In the genomic region with DNA sequence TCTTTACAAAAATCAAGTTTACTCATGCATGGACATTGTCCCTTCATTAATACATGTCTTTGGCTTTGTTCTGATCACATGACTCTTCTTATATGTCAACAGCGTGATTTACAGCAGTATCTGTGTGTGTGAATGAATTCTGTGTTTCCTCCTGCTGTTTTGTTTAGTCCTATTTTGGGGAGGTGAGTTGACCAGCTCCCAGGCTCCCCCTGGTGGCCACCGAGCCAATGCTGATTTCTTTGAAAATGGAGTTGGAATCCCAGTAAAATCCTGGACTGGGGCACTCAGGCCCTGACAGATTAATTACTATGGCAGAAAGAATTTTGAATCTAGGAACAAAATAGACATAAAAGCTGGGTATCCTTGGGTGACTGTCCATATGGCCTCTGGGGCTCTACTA, we compare ENCODE assay signal across 9 mouse cellular contexts. TPM values are rescaled to one million over a fixed set of nuclear protein-coding genes. Genes with fewer than 3 reads are reported as not detected.
DNase-seq lines count a peak whose midpoint lies in the region; ATAC-seq lines count a peak whose summit lies in the region.
"Had no signal": no experiment of that assay in that cellular context is flagged by ENCODE, and none has a peak within 500 bp of the region (broad histone marks: within the 10 kb centered on the region; RNA-seq: fewer than 3 reads in every experiment).

No protein-coding gene starts in this region.

- peak; percentile 55 for DNase-seq in adrenal gland, adult 8-10 months
- DNase-seq in embryo, embryonic 11 days: peak; percentile 77
- DNase-seq in layer of hippocampus, postnatal 10 days (ENCODE audit: low spot score in 2 of 2): peak; percentile 86 to 89
- DNase-seq in spleen, postnatal 10 days (ENCODE audit: low spot score in 2 of 2): peak; percentile 62 to 87

- H3K9me3 ChIP-seq in forebrain, embryonic 13.5 days (replicated peaks): no peaks in the 10 kb centered on the region
- H3K9me3 ChIP-seq in forebrain, embryonic 12.5 days: no peaks in the 10 kb centered on the region
- no peaks in the 10 kb centered on the region for H3K9me3 ChIP-seq in heart, embryonic 12.5 days (replicated peaks)
- H3K9me3 ChIP-seq: lung, embryonic 15.5 days had no signal

- 0 out of 2 replicates have a peak, but pooled peaks have one; percentile 36 for ATAC-seq in forebrain, embryonic 13.5 days
- ATAC-seq in forebrain, embryonic 12.5 days (ENCODE audit: low FRiP score): no peak
- ATAC-seq in heart, embryonic 12.5 days (ENCODE audit: insufficient number of reproducible peaks, low FRiP score): no peak
- ATAC-seq in megakaryocyte progenitor cell, adult 5-6 weeks (replicated peaks; ENCODE audit: poor library complexity): peak; percentile 80

- H3K4me2 ChIP-seq in forebrain, embryonic 13.5 days: no peak overlapping the region
- H3K4me2 ChIP-seq in forebrain, embryonic 12.5 days: no peak overlapping the region
- no peak overlapping the region for H3K4me2 ChIP-seq in heart, embryonic 12.5 days
- H3K4me2 ChIP-seq: lung, embryonic 15.5 days had no signal

- H3K4me3 ChIP-seq in forebrain, embryonic 13.5 days: no peak overlapping the region
- H3K4me3 ChIP-seq in forebrain, embryonic 12.5 days (replicated peaks): no peak overlapping the region
- H3K4me3 ChIP-seq in heart, embryonic 12.5 days: no peak overlapping the region
- H3K4me3 ChIP-seq: lung, embryonic 15.5 days had no signal

- H3K36me3 ChIP-seq in forebrain, embryonic 13.5 days (ENCODE audit: poor library complexity, severe bottlenecking): no peaks in the 10 kb centered on the region
- no peaks in the 10 kb centered on the region for H3K36me3 ChIP-seq in forebrain, embryonic 12.5 days (replicated peaks)
- no peaks in the 10 kb centered on the region for H3K36me3 ChIP-seq in heart, embryonic 12.5 days
- H3K36me3 ChIP-seq: lung, embryonic 15.5 days had no signal

- H3K9ac ChIP-seq in forebrain, embryonic 13.5 days: no peak overlapping the region
- H3K9ac ChIP-seq in forebrain, embryonic 12.5 days: no peak overlapping the region
- no peak overlapping the region for H3K9ac ChIP-seq in heart, embryonic 12.5 days
- H3K9ac ChIP-seq: lung, embryonic 15.5 days had no signal

- WGBS in forebrain, embryonic 13.5 days: 0% methylated on average over 2 of the region's 2 CpGs
- WGBS in forebrain, embryonic 12.5 days: 0% methylated on average over 2 of the region's 2 CpGs
- 4% methylated on average over 2 of the region's 2 CpGs for WGBS in heart, embryonic 12.5 days

- no peaks in the 10 kb centered on the region for H3K27me3 ChIP-seq in forebrain, embryonic 13.5 days
- no peaks in the 10 kb centered on the region for H3K27me3 ChIP-seq in forebrain, embryonic 12.5 days
- peaks cover 17% of the 10 kb centered on the region; the same call in 1 of the 2 replicates for H3K27me3 ChIP-seq in heart, embryonic 12.5 days (replicated peaks)

- H3K4me1 ChIP-seq in forebrain, embryonic 13.5 days: peaks cover 9% of the 10 kb centered on the region; the same call in 1 of the 2 replicates
- H3K4me1 ChIP-seq in forebrain, embryonic 12.5 days: peaks cover 3% of the 10 kb centered on the region; the same call in 1 of the 2 replicates
- peaks cover 8% of the 10 kb centered on the region; the same call in 1 of the 2 replicates for H3K4me1 ChIP-seq in heart, embryonic 12.5 days (replicated peaks)

- H3K27ac ChIP-seq in forebrain, embryonic 13.5 days: no peak overlapping the region
- no peak overlapping the region for H3K27ac ChIP-seq in forebrain, embryonic 12.5 days
- peak overlapping the region; percentile 10; the same call in 1 of the 2 replicates for H3K27ac ChIP-seq in heart, embryonic 12.5 days (ENCODE audit: poor library complexity, severe bottlenecking)
- H3K27ac ChIP-seq: lung, embryonic 15.5 days had no signal

RNA-seq across cellular contexts. Expression of gene Olfr71, which starts 1.8 kb away (rescaled TPM):
- polyA plus RNA-seq in forebrain, embryonic 13.5 days (2015; fragmentation: Nextera tagmentation; extraction: Ambion mirVana): not detected in 2 replicates
- polyA plus RNA-seq in forebrain, embryonic 12.5 days (2016; fragmentation: Nextera tagmentation; extraction: Ambion mirVana): 0.09 TPM in 1 of 2 replicates, not detected in the other
- total RNA-seq in adrenal gland, adult 8-10 months (2022): not detected
- not detected in 2 replicates for polyA plus RNA-seq in heart, embryonic 12.5 days (2016; fragmentation: Nextera tagmentation; extraction: Ambion mirVana)
- total RNA-seq in layer of hippocampus, postnatal 10 days (2021): not detected
- total RNA-seq in megakaryocyte progenitor cell, adult 5-6 weeks (2015): not detected in 2 replicates
- not detected in 2 replicates for total RNA-seq in megakaryocyte progenitor cell, adult 5-6 weeks (2017)
- polyA plus RNA-seq: lung, embryonic 15.5 days had no signal

RNA-seq across cellular contexts. Expression of gene Olfr70, which starts 11.2 kb away (rescaled TPM):
- not detected in 2 replicates for polyA plus RNA-seq in forebrain, embryonic 13.5 days (2015; fragmentation: Nextera tagmentation; extraction: Ambion mirVana)
- not detected in 2 replicates for polyA plus RNA-seq in forebrain, embryonic 12.5 days (2016; fragmentation: Nextera tagmentation; extraction: Ambion mirVana)
- not detected for total RNA-seq in adrenal gland, adult 8-10 months (2022)
- not detected in 2 replicates for polyA plus RNA-seq in heart, embryonic 12.5 days (2016; fragmentation: Nextera tagmentation; extraction: Ambion mirVana)
- total RNA-seq in layer of hippocampus, postnatal 10 days (2021): not detected
- total RNA-seq in megakaryocyte progenitor cell, adult 5-6 weeks (2015): not detected in 2 replicates
- not detected in 2 replicates for total RNA-seq in megakaryocyte progenitor cell, adult 5-6 weeks (2017)
- polyA plus RNA-seq: lung, embryonic 15.5 days had no signal

RNA-seq across cellular contexts. Expression of gene Hrct1, which starts 15.2 kb away (rescaled TPM):
- 0.30 and 0.48 TPM in 2 replicates for polyA plus RNA-seq in forebrain, embryonic 13.5 days (2015; fragmentation: Nextera tagmentation; extraction: Ambion mirVana)
- polyA plus RNA-seq in forebrain, embryonic 12.5 days (2016; fragmentation: Nextera tagmentation; extraction: Ambion mirVana): 0.13 TPM in 1 of 2 replicates, not detected in the other
- 1 to 10 TPM; 1.4 to 4.8 (median 2.6) TPM for total RNA-seq in adrenal gland, adult 8-10 months (2022)
- polyA plus RNA-seq in heart, embryonic 12.5 days (2016; fragmentation: Nextera tagmentation; extraction: Ambion mirVana): 0.96 and 1.0 TPM in 2 replicates
- total RNA-seq in layer of hippocampus, postnatal 10 days (2021): under 1 TPM; 0.45 to 0.48 TPM
- not detected in 2 replicates for total RNA-seq in megakaryocyte progenitor cell, adult 5-6 weeks (2015)
- not detected in 2 replicates for total RNA-seq in megakaryocyte progenitor cell, adult 5-6 weeks (2017)

RNA-seq across cellular contexts. Expression of gene Spaar, which starts 18.0 kb away (rescaled TPM):
- not detected in 2 replicates for polyA plus RNA-seq in forebrain, embryonic 13.5 days (2015; fragmentation: Nextera tagmentation; extraction: Ambion mirVana)
- not detected in 2 replicates for polyA plus RNA-seq in forebrain, embryonic 12.5 days (2016; fragmentation: Nextera tagmentation; extraction: Ambion mirVana)
- total RNA-seq in adrenal gland, adult 8-10 months (2022): 1 to 10 TPM; 1.6 to 2.3 (median 1.9) TPM
- polyA plus RNA-seq in heart, embryonic 12.5 days (2016; fragmentation: Nextera tagmentation; extraction: Ambion mirVana): 0.15 and 0.35 TPM in 2 replicates
- under 1 TPM; 0.39 to 0.40 TPM for total RNA-seq in layer of hippocampus, postnatal 10 days (2021)
- total RNA-seq in megakaryocyte progenitor cell, adult 5-6 weeks (2015): not detected in 2 replicates
- total RNA-seq in megakaryocyte progenitor cell, adult 5-6 weeks (2017): not detected in 2 replicates

RNA-seq across cellular contexts. Expression of gene Fam221b, which starts 42.9 kb away (rescaled TPM):
- polyA plus RNA-seq in forebrain, embryonic 13.5 days (2015; fragmentation: Nextera tagmentation; extraction: Ambion mirVana): 2.1 and 2.9 TPM in 2 replicates
- 2.8 and 3.3 TPM in 2 replicates for polyA plus RNA-seq in forebrain, embryonic 12.5 days (2016; fragmentation: Nextera tagmentation; extraction: Ambion mirVana)
- under 1 TPM; 0.14 to 0.67 (median 0.41) TPM for total RNA-seq in adrenal gland, adult 8-10 months (2022)
- polyA plus RNA-seq in heart, embryonic 12.5 days (2016; fragmentation: Nextera tagmentation; extraction: Ambion mirVana): 3.8 and 3.9 TPM in 2 replicates
- 1 to 10 TPM in 1 of 2 experiments, under 1 TPM in 1; 0.53 to 1.0 TPM for total RNA-seq in layer of hippocampus, postnatal 10 days (2021)
- total RNA-seq in megakaryocyte progenitor cell, adult 5-6 weeks (2015): 0.07 TPM in 2 replicates
- total RNA-seq in megakaryocyte progenitor cell, adult 5-6 weeks (2017): 0.44 and 0.62 TPM in 2 replicates

Comparison
In these comparisons a context has a peak if more than half of its experiments do, and no peak if none do; other contexts are left out.
1. ATAC-seq: peak in forebrain, embryonic 13.5 days (single experiment) and megakaryocyte progenitor cell, adult 5-6 weeks (single experiment); none in forebrain, embryonic 12.5 days (single experiment) and heart, embryonic 12.5 days (single experiment).
2. Peak in every context shown above with its lines, with median percentiles within 50 percentile points of each other: DNase-seq.